Mouse (Mus musculus) intestine, embryonic 16.5 days (tissue): ENCODE measurements at regions not wholly inside any gene's neighbourhood (a gene's known extent, or its start where the extent isn't known, plus 50 kb on each side); places are given as distances from the start of the nearest gene placed in this dataset.
"Not testable (repeated sequence)": the region's sequence is repeated elsewhere in the genome, so short reads cannot be mapped to it uniquely, and the experiment has no call there.

ENCODE experiments used
- ATAC-seq: fragments of 200-750 bp; cut with Nextera tagmentation; 2 replicates; pipeline ENCODE4 v1.8.0; 2017; ENCODE audit warnings: moderate TSS enrichment, moderate library complexity
- H3K27ac ChIP-seq: fragments of 300-500 bp; sonication (generic); 2 replicates; pipeline ENCODE4 v1.5.1; 2014; ENCODE audit warnings: mild to moderate bottlenecking, low read length
- H3K27me3 ChIP-seq: fragments of 300-500 bp; sonication (generic); replicated peaks from 2 replicates; pipeline ENCODE4 v1.6.1; 2014; ENCODE audit warnings: low read length, control low read depth, mixed read lengths; ENCODE audit not compliant: control insufficient read depth, insufficient read depth
- H3K36me3 ChIP-seq: fragments of 300-500 bp; sonication (generic); 2 replicates; pipeline ENCODE4 v1.6.1; 2014; ENCODE audit warnings: low read length, control low read depth; ENCODE audit not compliant: control insufficient read depth, insufficient read depth
- H3K4me1 ChIP-seq: fragments of 300-500 bp; sonication (generic); 2 replicates; pipeline ENCODE4 v1.6.1; 2014; ENCODE audit warnings: low read length, control low read depth, mixed read lengths; ENCODE audit not compliant: control insufficient read depth, insufficient read depth
- H3K4me2 ChIP-seq: fragments of 300-500 bp; sonication (generic); 2 replicates; pipeline ENCODE4 v1.6.1; 2014; ENCODE audit warnings: low read depth, low read length, control low read depth
- H3K4me3 ChIP-seq: fragments of 300-500 bp; sonication (generic); 2 replicates; pipeline ENCODE4 v1.5.1; 2014; ENCODE audit warnings: mild to moderate bottlenecking, low read length
- H3K9ac ChIP-seq: fragments of 300-500 bp; sonication (generic); 2 replicates; pipeline ENCODE4 v1.6.1; 2014; ENCODE audit warnings: low read depth, low read length
- H3K9me3 ChIP-seq: fragments of 300-500 bp; sonication (generic); 2 replicates; pipeline ENCODE4 v1.6.1; 2016; ENCODE audit warnings: low read length, control low read depth; ENCODE audit not compliant: control insufficient read depth
- WGBS: fragments of 180-500 bp; shearing (Covaris S2); extraction: QIAGEN DNeasy Blood & Tissue Kit; methylation state at CpG from one replicate; pipeline ENCODE4 v1.1.7; 2014; 5-methylcytosine and 5-hydroxymethylcytosine counted together

DNA sequence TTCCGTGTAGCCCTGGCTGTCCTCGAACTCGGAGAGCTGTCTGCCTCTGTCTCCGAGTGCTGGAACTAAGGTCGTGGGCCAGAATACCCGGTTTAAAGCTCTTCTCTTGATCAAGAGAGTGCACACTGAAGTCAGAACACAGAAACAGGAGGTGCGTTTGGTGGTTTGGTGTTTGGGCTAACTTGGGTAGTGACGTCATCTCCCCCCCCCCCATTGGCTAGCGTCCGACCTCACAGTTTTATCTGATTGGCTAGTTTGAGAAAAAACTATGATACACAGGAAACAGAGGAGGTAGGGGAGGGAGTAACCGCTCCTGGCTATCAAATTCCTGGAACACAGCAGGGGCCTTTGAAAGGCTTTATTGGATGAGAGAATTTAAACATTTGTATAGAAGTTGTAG lies 60.2 kb upstream of the Pim1 start:
- Histone ChIP-seq H3K27me3 (no peaks in the 10 kb centered on the region), H3K9me3 (no peaks in the 10 kb centered on the region), H3K4me3 (no peak overlapping the region), H3K27ac (no peak overlapping the region), H3K4me1 (peaks cover 8% of the 10 kb centered on the region), H3K4me2 (no peak overlapping the region), H3K9ac (no peak overlapping the region), H3K36me3 (no peaks in the 10 kb centered on the region)
- 82% methylated on average over 11 of the region's 11 CpGs for WGBS
- ATAC-seq, result no peak

DNA sequence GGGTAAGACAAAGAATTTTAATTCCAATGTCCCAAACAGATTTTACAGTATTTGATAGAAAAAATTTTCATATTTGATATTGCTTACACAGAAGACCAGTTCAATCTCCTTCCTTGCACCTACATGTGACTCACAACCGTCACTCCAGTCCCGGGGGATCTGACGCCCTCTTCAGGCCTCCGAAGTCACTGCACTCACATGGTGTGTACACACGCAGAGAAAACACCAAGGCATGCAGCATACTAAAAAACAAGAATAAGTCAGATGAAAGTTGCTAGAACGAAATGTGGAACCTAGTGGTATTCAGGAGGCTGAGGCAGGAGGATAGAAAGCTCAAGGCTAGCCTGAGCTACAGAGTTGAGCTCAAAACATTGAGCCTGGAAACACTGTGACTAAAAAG lies 59.7 kb upstream of the Pim1 start:
- Histone ChIP-seq H3K36me3 (no peaks in the 10 kb centered on the region), H3K4me1 (peaks cover 8% of the 10 kb centered on the region), H3K9ac (no peak overlapping the region), H3K4me2 (no peak overlapping the region), H3K27me3 (no peaks in the 10 kb centered on the region), H3K4me3 (no peak overlapping the region), H3K27ac (no peak overlapping the region), H3K9me3 (no peaks in the 10 kb centered on the region)
- 94% methylated on average over 6 of the region's 6 CpGs for WGBS
- no peak for ATAC-seq

DNA sequence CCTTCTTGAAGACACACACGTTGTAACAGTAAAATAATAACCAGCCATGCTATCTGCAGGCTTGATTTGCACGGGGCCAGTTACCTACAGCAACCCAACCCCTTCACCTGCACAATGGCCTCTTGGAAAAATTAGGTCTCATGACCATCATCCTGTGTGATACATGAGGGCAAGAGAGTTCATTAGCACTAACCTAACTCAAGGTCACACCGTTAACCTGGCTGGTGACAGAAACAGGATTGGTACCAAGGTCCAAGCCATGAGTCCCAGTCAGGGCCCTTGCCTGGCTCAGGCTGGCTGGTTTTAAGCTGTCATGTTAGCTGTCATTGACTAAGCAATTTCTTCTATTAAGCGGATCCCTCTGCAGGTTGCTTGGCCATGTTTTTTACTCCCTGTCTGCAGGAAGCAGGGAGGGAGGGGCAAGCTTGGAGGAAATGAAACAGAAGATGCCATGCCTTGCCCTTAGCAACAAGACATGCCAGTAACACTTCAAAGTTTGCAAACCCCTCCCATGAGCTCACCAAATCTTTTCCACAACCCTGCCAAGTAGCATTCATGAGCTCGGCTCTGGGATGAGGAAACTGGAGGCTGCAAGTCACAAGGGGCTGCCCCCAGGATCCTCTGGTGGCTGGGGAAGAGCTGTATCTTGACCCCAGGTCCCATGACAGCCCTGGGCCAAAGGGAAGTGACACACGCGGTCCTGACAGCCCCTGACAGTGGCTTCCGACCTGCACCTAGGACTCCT lies 58.8 kb upstream of the Pim1 start:
- no peak overlapping the region for H3K4me2 ChIP-seq
- WGBS, result 53% methylated on average over 8 of the region's 8 CpGs
- peaks cover 9% of the 10 kb centered on the region for H3K4me1 ChIP-seq
- H3K9me3 ChIP-seq, result no peaks in the 10 kb centered on the region
- H3K9ac ChIP-seq, result no peak overlapping the region
- H3K27ac ChIP-seq, result no peak overlapping the region; the same call in 1 of the 2 replicates
- H3K4me3 ChIP-seq, result no peak overlapping the region
- H3K36me3 ChIP-seq, result no peaks in the 10 kb centered on the region
- peak; percentile 66 for ATAC-seq
- H3K27me3 ChIP-seq, result no peaks in the 10 kb centered on the region

DNA sequence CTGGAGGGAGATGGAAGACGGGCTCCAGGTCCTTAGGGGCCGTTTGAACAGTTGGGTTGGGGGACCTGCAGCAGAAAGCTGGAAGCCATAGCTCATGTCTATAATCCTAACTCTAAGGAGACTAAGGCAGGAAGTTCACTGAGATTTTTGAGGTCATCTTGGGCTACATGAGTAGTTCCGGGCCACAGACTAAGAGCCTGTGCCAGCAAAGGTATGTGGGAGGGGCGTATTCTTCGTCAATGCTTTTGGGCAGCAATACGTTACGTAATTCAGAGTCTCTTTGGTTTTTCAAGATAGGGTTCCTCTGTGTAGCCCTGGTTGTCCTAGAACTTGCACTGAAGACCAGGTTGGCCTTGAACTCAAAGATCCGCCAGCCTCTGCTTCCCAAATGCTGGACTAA lies 57.9 kb upstream of the Pim1 start:
- Histone ChIP-seq H3K4me2 (no peak overlapping the region), H3K9me3 (no peaks in the 10 kb centered on the region), H3K4me1 (peaks cover 12% of the 10 kb centered on the region), H3K36me3 (no peaks in the 10 kb centered on the region), H3K4me3 (no peak overlapping the region), H3K9ac (no peak overlapping the region), H3K27ac (no peak overlapping the region), H3K27me3 (no peaks in the 10 kb centered on the region)
- no peak for ATAC-seq
- 96% methylated on average over 8 of the region's 8 CpGs for WGBS

DNA sequence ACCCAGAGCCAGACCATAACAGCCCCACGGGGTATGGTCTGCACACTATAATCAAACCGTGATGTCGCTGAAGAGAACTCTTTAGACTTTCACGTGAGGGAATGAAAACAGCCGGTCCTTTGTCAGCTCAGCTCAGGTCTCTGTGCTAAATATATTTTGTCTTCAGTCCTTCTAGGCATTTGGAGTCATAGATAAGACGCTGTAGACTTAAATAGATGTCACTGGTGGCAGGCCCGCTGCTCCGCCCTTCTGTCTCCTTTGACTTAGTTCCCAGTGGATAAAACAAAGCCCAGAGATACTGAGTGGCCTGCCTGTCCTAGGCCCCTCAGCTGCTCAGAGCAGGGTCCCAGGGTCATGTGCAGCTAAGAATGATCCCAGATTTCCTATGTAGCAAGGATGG lies 57.2 kb upstream of the Pim1 start:
- 59% methylated on average over 8 of the region's 8 CpGs for WGBS
- no peaks in the 10 kb centered on the region for H3K36me3 ChIP-seq
- no peak overlapping the region for H3K27ac ChIP-seq

DNA sequence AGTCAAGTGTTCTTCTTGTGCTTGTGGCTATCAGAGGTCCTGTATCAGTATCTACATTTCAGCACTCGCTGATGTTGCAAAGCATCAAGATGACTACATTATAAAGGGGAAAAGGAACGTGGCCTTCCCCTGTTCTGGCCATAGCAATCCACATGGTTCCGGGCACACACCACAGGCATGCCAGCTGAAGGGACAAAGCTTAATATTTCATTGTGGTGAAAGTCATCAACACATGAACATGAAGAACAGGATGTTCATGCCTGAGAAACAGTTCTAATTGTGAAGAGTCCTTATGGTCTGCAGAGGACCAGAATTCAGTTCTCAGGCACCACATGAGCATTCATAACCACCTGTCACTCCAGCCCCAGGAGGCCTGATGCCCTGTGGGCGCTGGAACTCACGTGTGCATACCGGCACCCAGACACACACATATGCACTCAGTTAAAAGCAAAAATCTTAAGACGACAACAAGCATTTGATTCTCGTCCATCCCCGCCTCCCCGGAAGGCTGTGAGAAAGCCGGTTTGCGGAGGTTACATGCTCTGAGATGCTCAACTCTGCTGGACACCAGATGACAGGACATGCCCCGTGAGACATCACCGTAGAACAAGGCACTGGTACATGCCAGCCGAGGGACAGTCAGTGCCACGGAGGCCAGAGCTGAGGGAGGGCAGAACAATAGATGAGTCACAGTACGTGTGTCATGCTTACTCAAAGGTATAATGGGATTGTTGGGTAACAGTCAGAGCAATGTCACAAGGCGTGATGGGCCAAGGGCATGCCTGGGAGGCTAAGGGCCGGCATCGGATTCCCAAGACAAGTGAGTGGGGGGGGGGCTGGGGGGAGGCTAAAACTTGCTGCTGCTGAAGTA lies 56.2 kb upstream of the Pim1 start:
- no peak for ATAC-seq
- WGBS, result 83% methylated on average over 20 of the region's 20 CpGs

More for the DNA sequence above, 57.2 kb upstream of the Pim1 start:
- no peaks in the 10 kb centered on the region for H3K27me3 ChIP-seq
- peaks cover 13% of the 10 kb centered on the region for H3K4me1 ChIP-seq
- H3K9ac ChIP-seq, result no peak overlapping the region
- no peak for ATAC-seq
- no peak overlapping the region for H3K4me3 ChIP-seq
- no peak overlapping the region for H3K4me2 ChIP-seq
- H3K9me3 ChIP-seq, result no peaks in the 10 kb centered on the region

DNA sequence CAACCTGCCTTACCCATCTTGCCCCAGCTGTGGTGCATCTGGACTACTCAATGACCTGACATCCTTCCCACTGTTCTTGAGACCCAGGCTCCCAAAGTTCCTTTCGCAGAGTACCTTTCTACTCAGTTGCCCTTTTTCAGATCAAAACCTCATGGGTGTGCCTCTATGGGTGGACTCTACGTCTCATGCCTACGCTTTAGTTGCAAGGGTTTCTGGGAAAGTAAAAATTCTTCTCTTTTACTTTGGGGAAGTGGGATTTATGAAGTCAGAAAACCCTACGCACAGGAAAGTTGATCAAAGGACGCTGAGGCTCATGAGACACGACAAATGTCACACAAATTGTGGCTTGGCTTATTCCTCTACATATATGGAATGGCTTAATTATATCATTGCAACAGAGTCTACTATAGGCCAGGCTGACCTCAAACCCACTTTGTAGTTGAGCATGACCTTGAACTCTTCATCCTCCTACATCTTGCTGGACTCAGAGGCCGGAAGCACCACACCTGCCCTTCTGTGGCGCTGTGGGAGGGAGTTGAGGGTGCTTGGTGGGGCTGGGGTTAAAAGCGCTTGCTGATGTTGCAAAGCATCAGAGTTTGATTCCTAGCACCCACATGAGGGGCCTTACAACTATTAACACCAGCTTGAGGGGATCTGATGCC lies 55.1 kb upstream of the Pim1 start:
- Histone ChIP-seq H3K36me3 (no peaks in the 10 kb centered on the region), H3K4me3 (no peak overlapping the region), H3K9me3 (no peaks in the 10 kb centered on the region), H3K9ac (no peak overlapping the region), H3K27ac (no peak overlapping the region), H3K4me2 (no peak overlapping the region), H3K27me3 (no peaks in the 10 kb centered on the region), H3K4me1 (peaks cover 20% of the 10 kb centered on the region)
- 96% methylated on average over 9 of the region's 9 CpGs for WGBS
- ATAC-seq, result no peak

More for the DNA sequence above, 56.2 kb upstream of the Pim1 start:
- Histone ChIP-seq H3K4me3 (no peak overlapping the region), H3K27ac (no peak overlapping the region), H3K4me2 (no peak overlapping the region), H3K9ac (no peak overlapping the region), H3K36me3 (no peaks in the 10 kb centered on the region), H3K9me3 (no peaks in the 10 kb centered on the region), H3K4me1 (peaks cover 14% of the 10 kb centered on the region), H3K27me3 (no peaks in the 10 kb centered on the region)

DNA sequence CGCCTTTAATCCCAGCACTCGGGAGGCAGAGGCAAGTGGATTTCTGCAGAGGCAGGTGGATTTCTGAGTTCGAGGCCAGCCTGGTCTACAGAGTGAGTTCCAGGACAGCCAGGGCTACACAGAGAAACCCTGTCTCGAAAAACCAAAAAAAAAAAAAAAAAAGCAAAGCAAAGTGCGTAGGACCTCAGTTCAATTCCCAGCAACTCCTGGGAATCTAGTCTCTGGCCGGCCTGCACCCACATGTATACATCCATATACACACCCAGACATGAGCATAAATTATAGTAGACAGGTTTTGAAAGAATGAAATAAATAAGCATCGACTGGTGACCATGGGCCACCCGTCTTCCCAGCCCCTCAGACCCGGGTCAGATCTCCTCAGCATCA lies 54.1 kb upstream of the Pim1 start:
- Histone ChIP-seq H3K4me3 (peak overlapping the region; percentile 44), H3K4me1 (peaks cover 29% of the 10 kb centered on the region), H3K4me2 (peak overlapping the region; percentile 54), H3K9ac (peak overlapping the region; percentile 65), H3K27ac (peak overlapping the region; percentile 59)
- ATAC-seq, H3K9me3 ChIP-seq, H3K36me3 ChIP-seq, H3K27me3 ChIP-seq: not testable (repeated sequence)
- 66% methylated on average over 8 of the region's 9 CpGs for WGBS

DNA sequence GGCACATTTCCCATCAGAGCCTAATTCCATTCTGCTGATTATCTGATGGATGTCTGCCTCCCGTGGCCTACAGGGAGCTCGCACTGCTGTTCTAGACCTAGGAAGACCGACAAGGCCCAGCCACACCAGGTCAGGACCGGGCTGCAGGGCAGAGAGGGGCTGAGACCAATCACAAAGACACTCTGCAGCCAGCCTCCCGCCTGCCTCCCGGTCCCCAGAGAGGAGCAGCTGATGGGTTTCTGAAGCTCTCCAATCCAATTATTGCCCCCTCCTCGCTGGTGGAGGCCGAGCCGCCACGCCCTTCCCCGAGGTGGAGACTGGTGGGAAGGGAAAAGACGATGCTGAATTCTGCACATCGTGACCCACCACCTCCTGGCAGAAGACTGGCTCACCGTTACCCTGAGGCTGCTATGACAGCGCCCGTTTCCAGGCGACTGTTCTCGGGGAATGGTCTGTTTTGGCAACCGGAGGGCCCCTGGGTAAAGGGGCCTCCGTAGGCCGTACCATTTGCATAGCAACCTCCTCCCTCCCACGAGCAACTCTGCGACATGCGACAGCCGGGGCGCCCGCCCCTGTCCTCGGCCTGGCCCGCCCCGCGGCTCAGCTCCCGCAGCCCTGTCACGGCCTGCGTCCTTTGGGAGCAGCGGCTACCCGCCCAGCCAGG lies 53.5 kb upstream of the Pim1 start:
- H3K4me3 ChIP-seq, result peak overlapping the region; percentile 44
- 4% methylated on average over 36 of the region's 36 CpGs for WGBS
- peak overlapping the region; percentile 65 for H3K9ac ChIP-seq
- H3K27ac ChIP-seq, result peak overlapping the region; percentile 59
- H3K36me3 ChIP-seq, result no peaks in the 10 kb centered on the region
- ATAC-seq, result peak; percentile 67
- H3K9me3 ChIP-seq, result no peaks in the 10 kb centered on the region
- peaks cover 35% of the 10 kb centered on the region for H3K4me1 ChIP-seq
- H3K4me2 ChIP-seq, result peak overlapping the region; percentile 54
- H3K27me3 ChIP-seq, result no peaks in the 10 kb centered on the region
